Mouse (Mus musculus): ENCODE measurements around the gene Nipbl.

The Nipbl gene

DNA sequence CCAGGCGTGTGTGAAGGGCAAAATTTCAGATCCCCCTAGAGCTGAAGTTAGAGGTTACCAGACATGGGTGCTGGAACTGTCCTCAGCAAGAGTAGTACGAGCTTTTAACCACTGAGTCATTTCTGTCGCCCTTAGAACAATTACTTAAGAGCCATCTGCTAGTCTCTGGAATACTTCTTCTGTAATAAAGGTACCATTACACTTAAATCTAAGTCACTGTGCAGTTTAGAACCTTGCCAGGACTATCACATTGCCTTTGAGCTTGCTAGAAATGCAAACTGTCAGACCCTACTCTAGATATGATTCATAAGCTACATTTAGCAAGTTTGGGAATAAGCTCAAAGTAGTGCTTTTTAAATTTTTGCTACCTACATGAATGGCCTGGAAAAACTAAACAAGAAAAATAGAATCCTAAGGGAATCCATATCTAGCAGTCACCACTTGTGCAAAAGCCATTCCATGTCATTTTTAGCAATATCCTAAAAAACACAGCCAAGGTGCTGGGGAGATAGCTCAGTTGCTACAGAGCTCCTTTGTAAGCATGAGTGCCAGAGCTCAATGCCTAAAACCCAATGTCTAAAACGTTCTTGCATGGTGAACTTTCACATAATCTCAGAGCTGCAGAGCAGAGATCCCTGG, 27.6 kb downstream of the Nipbl start:
- no peak for DNase-seq (ENCODE audit: low spot score in 2 of 2)

DNA sequence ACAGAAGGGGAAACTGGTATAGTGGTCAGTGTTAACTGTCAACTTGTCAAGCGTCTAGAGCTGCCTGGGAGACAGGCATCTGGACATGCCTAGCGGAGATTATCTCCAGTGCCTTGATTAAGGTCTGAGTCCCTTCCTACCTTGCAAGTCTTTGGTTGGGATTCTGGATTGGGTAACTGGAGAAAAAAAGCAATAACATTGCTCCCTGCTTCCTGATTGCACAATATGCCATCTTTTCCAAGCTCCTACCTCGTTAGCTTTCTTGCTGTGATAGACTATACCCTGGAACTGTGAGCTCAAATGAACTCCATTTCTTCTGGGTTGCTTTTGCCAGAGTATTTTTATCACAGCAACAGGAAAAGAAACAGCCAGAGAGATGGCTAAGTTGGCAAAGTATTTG, 30.9 kb downstream of the Nipbl start:
- DNase-seq (ENCODE audit: low spot score in 2 of 2): no peak

DNA sequence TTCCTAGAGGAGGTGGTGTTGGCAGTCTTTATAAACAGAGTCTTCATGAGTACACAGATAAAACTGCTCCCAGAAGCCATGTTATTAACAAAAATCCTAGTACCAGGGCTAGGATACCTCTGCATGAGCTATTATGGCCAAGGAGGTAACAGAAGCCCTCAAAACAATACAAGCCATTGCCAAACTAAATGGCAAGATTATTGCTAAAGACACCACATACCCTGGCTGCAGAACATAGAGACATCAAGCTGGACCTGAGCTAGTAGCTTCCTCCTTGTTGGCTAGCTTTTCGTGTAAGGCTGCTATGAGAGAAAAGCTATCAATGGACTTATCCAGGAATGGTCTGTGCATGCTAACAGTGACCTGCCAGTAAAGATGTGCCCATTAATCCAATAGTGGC, 32.4 kb downstream of the Nipbl start:
- DNase-seq (ENCODE audit: low spot score in 2 of 2): no peak

DNA sequence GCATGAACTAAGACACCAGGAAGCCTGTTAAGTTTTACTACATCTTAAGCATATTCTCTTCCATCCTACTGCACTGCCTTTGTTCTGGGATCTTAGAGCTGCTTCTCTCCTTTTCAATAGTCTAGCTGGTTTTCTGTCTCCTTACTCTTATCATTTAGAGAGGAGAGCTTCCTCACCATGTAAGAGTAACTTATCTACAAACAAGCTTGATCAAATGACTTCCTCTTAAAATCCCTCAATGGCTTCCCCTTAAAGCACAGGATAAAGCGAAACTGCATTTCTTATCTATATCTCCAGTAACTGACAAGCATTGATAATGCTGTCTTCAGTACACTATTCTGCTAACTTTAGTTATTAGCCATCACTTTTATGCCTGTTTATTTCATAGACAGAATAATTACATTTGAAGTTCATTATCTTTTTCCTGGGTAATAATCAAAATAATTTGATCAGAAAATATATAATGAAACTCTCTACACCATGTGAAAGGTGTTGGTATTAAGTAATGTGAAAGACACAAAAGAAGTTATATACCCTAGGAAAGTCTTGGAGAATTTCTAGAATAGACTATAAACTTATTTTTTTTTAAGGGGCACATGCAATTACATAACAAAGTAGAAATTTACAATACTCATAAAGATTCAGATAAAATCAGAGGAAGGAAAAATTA, 33.0 kb downstream of the Nipbl start:
- DNase-seq (ENCODE audit: low spot score in 2 of 2): no peak

DNA sequence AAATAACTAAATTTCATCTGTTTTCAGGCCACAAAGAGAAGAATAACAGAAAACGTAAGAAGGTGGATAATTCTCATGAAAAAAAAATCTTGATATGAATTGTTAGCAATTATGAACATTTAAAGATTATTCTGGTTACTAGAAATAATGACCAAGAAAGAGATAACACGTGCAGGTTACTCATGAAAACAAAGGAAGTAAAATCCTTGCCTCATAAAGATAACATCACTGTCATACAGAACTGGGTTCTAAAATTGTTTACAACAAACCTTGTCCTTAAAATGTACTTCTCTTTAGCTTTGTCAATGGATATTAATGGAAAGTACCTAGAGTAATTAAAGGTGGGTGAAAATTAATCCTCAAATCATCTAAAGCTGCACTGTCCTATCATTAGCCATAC, 37.2 kb downstream of the Nipbl start:
- no peak for DNase-seq (ENCODE audit: low spot score in 2 of 2)

DNA sequence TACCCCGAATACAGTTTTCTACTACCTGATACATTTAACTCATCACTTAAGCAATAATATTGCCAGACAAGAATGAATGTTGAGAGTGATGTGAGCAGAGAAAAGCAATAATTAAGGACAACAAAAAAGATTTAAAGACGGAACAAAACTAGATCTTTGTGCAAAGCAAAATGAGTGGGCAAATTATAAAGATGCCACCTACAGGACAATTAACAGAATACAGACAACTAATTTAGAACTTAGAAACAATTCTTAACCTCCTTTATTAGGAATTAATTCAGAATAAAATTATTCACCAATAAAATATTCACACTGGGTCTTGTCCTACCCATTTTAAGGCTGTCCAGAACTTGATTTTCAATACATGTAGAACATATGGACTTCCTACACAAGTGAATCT, 38.0 kb downstream of the Nipbl start:
- DNase-seq (ENCODE audit: low spot score in 2 of 2): no peak

DNA sequence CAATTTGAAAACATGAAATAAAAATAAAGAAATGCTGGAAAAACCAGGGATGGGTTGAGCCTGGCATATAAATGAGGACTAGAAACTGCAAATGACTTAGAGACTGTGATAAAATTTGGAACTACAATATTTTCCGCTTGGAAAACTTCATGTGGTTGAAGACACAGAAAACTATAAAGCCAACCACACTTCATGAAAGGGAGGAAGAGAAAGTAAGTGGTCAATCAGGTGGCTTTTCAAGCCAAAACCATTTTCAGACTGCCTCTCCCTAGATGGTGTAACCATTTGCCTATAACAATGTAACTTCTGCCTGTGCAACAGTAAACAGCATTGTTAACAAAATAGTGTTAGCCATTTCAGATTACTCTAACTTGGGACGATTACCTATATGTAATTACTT, 41.7 kb downstream of the Nipbl start:
- DNase-seq (ENCODE audit: low spot score in 2 of 2): no peak

DNA sequence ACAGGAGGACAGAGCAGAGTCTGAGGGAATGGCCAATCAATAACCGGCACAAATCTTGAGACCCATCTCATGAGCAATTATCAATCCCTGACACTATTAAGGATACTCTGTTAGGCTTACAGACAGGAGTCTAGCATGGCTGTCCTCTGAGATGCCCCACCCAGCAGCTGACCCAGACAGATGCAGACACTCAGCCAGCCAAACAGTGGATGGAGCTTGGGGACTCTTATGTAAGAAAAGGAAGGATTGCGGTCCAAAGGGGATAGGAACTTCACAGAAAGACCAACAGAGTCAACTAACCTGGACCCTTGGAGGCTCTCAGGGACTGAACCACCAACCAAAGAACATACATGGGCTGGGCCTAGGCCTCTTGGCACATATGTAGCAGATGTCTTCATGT, 42.7 kb downstream of the Nipbl start:
- DNase-seq (ENCODE audit: low spot score in 2 of 2): no peak

DNA sequence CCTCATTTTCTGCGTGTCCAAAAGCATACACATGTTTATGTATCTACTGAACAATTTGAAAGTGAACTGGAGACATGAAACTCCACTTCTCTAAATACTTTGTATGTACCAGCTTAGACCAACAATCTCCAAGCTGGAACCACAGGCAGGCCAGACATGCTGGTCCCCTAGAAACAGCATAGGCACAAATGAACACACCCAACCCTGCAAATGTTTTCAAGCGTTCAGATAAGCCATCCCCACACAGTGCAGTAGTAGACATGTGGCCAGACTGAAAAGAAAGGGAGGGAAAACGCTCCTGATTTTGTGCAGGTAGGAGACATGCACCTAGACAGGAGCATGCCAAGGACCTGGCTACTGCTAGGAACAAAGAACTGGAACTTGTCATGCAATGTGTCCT, 52.5 kb downstream of the Nipbl start:
- DNase-seq (ENCODE audit: low spot score in 2 of 2): no peak

DNA sequence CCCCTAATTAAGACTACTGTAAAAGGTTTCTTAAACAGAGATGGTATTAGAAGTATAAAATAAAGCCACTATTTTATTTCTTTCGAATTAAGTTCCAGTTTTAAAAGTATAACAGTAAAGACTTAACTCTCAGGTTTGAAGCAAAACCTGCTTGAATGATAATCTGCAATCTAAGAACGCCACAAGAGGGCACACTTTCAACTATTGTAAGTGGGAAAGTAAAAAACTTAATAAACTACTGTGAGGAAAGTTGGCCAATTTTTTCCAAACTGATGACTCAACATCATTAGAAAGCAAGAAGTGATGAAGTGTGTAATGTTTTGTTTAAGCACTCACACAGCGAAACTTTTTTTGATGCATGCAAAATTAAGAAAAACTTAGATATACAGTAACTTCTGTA, 62.0 kb downstream of the Nipbl start:
- DNase-seq (ENCODE audit: low spot score in 2 of 2): no peak

DNA sequence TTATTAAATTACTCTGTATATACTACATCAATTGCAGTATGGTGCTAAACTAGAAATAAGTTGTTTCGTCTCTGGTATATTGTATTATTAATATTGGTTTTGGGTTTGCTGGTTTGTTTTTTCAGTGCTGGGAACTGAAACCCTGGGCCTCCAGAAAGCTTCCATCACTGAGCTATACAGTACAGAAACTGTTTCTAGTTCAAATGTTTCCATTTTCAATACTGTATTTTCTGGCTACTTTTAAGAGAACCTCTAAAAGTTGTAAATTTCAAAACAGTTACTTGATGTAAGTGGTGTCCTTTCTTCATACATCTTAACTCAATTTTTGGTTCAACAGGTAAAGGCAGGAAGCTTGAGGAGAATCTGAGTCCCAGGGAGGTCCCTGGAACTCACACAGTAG, 68.6 kb downstream of the Nipbl start:
- DNase-seq (ENCODE audit: low spot score in 2 of 2): no peak

DNA sequence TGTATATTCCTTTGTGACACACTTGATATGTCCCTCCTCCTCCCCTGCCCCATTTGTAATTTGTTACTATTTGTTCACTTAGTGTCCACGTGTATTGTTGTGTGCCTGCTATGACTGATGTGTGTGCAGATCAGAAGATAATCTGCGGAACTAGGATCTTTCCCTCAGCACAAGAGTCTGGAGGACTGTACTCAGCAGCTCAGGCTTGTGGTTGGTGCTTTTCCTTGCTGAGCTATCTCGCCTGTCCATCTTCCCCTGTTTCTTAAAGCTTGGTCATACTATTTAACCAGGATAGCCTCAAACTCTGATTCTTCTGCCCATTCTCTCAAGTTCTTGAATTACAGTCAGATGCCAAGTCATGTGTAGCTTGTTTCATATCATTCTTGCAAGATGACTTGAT, 69.5 kb downstream of the Nipbl start:
- DNase-seq (ENCODE audit: low spot score in 2 of 2): no peak

DNA sequence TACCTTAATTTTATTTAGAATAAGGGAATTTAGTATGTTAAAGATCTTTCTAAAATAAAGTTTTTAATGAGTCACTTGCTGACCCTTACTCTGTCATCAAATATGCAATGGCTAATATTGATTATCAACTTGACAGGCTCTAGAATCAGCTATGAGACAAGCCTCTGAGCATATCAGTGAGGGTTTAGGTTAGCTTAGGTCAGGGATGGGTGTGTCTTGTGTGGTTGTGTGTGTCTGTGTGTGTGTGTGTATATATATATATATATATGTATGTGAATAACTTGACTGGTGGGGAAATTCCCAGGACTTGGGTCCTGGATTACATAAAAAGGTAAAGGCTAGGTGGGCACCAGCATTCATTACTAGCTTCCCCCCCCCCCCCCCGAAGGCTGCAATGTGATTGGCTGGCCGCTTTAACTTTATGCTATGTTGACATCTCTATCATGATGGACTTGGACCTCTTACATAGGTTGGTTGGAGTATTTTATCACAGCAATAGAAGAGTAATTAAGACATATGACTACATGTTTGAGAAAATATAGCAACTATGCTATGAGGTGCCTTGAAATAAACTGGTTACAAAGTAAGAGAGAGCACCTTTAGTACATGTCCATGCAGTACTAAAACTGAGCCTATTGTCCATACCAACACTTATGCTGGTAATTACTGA, 97.0 kb downstream of the Nipbl start:
- no peak for DNase-seq (ENCODE audit: low spot score in 2 of 2)

DNA sequence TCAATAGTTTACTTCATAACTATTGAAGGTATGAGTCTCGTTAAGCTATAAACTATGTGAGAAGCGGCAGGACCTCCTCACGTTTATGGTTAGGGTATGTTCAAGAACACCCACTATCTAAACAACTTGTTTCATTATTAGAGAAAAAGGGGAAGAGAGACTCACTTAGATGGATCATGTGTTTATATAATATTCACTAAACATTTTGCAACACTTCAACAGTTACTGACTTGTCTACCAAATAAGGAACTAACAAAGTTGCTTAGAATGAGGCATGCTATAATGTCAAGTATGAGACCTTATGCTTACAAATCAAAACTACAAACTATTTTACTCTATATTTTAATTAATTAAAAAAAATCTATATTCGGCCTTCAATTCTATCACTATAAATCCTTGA, 103.7 kb downstream of the Nipbl start:
- no peak for DNase-seq (ENCODE audit: low spot score in 2 of 2)

DNA sequence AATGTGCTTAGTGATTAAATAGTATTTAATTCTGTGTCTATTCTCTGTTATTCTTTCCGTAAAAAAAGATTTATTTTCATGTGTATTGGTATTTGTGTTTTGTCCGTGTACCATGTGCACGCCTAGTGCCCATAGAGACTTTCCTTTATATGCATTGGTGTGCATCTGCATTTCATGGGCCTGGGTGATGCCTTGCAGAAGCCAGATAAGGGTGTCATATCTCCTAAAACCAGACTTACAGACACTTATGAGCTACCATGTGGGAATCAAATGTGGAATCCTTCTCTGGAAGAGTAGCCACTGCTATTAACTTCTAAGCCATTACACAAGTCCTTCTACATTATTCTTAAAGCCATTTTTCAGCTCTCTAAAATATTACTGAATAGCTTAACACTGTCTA, 112.7 kb downstream of the Nipbl start:
- no peak for DNase-seq (ENCODE audit: low spot score in 2 of 2)

DNA sequence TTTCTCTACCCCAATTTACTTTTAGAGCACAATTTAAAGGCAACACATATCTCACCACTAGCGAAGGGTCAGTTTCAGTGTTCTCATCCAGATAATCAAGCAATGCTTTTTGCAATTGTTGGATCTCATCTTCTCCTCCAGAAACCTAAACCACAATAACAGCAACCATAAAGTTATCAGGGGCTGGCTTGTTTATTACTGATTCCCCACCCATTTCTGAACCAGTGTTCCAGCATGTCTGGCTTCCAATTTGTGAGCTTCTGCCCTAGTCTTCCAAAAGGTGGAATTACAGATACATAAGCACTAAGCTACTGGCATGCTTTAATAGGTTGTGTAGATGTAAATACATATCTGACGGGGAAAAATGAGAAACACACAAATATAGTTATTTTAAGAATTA, 118.6 kb downstream of the Nipbl start:
- no peak for DNase-seq (ENCODE audit: low spot score in 2 of 2)

DNA sequence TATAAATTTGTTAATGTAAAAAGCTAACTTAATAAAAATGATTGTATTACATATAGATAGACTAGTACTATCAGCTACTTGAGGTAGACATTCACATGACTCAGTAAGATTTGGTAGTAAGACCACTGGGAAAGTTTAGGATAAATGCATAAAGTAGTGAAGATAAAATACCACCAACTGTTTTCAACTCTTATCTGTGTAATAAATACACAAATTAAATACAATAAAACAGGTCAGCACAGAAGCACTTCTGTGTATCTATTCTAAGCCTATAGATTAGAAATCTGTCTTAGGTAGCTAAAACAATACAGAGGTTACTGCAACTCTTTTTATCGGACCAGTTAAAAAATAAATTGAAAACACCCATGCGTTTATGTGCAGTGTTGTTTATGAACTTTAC, 119.4 kb downstream of the Nipbl start:
- DNase-seq (ENCODE audit: low spot score in 2 of 2): no peak

DNA sequence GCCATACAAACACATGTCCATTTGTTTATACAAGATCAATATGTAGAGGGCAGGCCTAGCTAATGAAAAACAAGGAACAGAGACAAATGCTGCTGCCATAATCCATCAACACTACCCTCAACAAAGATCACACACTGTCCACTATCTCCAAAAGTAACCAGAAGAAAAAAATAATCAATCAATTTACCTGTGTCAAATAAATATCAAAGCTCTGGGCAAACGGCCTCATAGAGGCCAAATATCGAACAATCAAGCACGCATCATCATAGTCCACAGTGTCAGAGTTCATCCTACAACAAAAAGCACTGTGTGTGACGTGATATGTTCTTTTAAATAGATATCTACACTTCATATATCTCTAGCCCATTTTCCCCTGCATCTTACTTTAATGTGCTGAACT, 120.2 kb downstream of the Nipbl start:
- DNase-seq (ENCODE audit: low spot score in 2 of 2): no peak

DNA sequence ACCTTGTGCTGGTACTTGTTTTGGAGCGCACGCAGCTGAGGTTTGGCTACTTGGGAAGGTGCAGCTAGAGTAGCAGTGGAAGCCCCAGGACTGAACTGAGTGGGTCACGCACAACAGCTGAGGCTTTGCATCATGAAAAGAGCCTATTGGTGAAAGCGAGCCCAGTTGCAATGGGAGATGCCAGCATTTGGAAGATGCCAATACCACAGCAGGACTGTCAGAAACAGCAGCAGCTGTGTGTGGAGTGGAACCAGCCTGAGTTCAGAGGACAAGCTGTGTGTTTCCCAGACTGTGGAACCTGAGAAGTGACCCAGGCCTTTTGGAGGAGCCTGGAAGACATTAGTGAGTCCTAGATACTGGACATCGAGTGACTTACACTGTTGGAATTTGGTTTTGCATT, 122.8 kb downstream of the Nipbl start:
- DNase-seq (ENCODE audit: low spot score in 2 of 2): no peak

DNA sequence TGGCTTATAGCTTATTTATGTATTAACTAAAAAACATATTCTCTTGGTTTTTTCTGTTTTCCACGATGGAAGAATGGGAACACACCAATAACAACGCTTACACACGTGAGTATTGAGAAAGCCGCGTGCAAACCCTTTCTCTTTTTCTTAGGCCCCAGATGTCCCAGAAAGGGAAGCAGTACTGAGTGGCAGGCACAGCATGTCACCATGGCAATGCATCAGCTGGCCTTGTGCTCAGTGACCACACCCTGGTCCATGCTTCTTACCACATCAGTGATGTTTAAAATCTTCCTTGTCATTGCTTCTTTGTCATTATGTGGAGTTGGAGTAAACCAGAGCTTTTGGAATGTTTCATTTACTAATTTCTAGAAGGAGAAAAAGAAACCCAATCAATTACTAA, 125.1 kb downstream of the Nipbl start:
- no peak for DNase-seq (ENCODE audit: low spot score in 2 of 2)

DNA sequence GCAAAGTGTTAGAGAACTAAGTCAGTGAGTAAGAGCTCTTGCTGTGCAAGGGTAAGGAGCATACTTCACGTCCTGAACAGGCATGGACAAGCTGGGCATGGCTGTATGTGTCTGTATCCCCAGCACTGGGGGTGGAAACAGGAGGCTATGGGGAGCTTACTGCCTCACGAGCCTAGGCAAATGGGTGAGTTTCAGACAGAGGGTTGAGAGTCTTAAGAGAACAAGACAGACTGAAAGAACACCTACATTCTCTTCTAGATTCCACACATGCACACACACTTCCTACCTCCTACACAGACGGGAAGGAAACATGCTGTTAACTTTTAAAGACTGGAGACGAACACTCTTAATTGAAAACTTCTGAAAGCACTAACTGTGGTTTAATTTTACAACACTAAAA, 126.9 kb downstream of the Nipbl start:
- no peak for DNase-seq (ENCODE audit: low spot score in 2 of 2)

DNA sequence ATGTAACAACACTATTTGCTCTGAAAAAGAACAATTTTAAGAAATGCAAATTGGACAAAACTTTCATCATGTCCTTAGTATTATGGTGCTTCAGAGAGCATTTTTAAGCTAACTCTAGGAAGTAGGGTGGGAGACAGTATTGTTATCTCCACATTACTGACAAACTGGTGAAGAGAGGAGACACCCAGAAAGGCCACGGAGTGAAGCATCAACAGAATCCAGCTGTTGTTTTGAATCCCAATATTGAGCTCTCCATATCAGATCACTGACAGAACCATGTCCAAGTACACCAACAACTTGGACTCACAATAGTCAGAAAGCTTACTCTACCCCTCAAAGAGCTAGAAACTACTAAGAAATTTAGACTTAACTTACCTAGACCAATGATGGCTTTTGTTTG, 138.8 kb downstream of the Nipbl start:
- no peak for DNase-seq (ENCODE audit: low spot score in 2 of 2)

DNA sequence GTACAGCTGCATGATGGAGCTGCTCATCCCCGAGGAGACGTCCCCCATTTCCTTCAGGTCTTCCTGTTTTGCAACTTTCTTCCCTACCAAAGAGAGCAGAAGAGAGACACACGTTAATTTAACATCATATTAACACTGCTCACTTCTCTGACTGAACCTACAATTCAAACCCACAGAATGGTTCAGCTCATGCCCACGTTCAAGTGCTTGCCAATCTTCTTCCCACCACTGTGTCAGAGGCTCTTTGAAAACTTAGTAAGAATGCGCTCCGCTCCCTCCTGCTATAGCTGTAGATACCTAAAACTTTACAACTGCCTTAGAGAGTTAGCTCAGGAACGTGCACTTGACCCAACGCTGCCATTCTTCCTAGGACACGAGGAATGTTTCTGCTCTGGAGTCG, 141.3 kb downstream of the Nipbl start:
- no peak for DNase-seq (ENCODE audit: low spot score in 2 of 2)

DNA sequence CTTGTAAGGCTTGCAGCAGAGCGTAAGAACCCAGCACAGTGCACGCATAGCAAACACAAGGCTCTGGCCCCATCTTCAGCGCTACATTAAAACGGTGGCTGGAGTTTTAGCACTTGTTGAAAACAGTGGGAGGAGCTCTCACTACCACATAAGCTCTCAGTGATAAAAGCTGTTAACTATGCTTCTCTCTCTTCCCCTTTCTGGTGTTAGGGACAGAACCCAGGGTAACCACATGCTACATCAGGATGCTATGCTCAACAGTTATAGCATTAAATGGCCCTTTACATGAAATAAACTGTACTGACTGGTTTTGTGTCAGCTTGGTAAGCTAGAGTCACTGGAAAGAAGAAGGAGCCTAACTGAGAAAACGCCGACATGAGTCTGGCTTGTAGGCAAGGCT, 150.1 kb downstream of the Nipbl start:
- DNase-seq (ENCODE audit: low spot score in 2 of 2): no peak
